ENCODE assay signal across 8 mouse cellular contexts in the genomic region with DNA sequence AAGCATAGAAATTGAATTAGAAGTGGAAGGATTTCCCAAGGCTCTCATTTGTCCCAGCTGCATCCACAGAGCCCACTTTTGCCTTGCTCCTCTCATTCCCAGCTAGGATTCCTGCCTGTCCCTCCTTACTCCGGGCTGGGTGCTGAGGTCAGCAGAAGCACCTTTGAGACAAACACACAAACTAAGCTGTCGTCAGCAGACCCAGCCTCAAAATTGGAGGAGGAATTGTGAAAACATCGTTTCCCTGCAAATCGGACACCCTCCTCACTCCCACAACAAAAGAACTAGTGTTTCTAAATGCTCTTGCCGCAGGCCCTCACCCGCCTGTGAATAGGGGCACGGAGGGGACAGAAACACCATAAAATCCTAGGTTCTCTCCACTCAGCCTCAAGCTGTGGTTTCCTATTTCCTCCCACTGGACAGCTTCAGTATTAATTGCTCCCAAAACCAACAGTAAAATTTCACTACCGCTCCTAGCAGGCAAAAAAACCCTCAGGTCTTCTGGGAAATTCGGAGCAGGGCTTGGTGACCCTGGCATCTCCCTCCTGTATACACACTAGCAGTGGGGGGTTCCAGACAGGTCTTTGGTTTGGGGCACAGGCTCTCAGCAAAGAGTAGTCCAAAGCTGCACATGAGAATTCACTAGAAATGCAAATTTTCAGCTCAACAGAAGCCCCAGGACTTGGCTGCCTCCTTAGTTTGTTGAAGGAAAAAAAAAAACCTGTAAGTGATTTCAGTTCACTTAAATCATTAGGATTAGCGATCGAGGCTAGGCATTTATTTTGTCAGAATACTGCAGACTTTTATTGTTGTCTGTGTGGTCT.
DNase-seq lines count a peak whose midpoint lies in the region; ATAC-seq and TF ChIP-seq lines count a peak whose summit lies in the region.

No protein-coding gene starts in this region.

- peak overlapping the region; percentile 61 for H3K27ac ChIP-seq in lung, postnatal 0 days (ENCODE audit: low read length)
- peak overlapping the region; percentile 68 for H3K27ac ChIP-seq in embryonic facial prominence, embryonic 15.5 days (replicated peaks)
- no peak overlapping the region for H3K27ac ChIP-seq in hindbrain, embryonic 16.5 days (ENCODE audit: low read depth, low read length)
- peak overlapping the region; percentile 66 for H3K27ac ChIP-seq in neural tube, embryonic 13.5 days (replicated peaks)

- H3K4me3 ChIP-seq in lung, postnatal 0 days (ENCODE audit: low read depth, low read length): no peak overlapping the region; the same call in 1 of the 2 replicates
- no peak overlapping the region for H3K4me3 ChIP-seq in lung, adult 2 months (replicated peaks; ENCODE audit: extremely low read depth, low read depth, low read length)
- peak overlapping the region; percentile 14; the same call in 1 of the 2 replicates for H3K4me3 ChIP-seq in embryonic facial prominence, embryonic 15.5 days (replicated peaks)
- no peak overlapping the region for H3K4me3 ChIP-seq in hindbrain, embryonic 16.5 days (ENCODE audit: low read length)
- H3K4me3 ChIP-seq in neural tube, embryonic 13.5 days: no peak overlapping the region

- no peak for TF ChIP-seq EP300 in lung, postnatal 0 days (IDR thresholded peaks at IDR 0.05)

- no peak for TF ChIP-seq CTCF in lung, postnatal 0 days (IDR thresholded peaks at IDR 0.05)
- no peak for TF ChIP-seq CTCF in lung, adult 2 months (IDR thresholded peaks at IDR 0.05; ENCODE audit: insufficient read depth, low read length)

- no peak overlapping the region for H3K9ac ChIP-seq in lung, postnatal 0 days (replicated peaks; ENCODE audit: low read depth)
- no peak overlapping the region for H3K9ac ChIP-seq in embryonic facial prominence, embryonic 15.5 days
- H3K9ac ChIP-seq in hindbrain, embryonic 16.5 days (ENCODE audit: low read depth, low read length): no peak overlapping the region
- H3K9ac ChIP-seq in neural tube, embryonic 13.5 days: 0 out of 2 replicates have a peak overlapping the region, but pooled peaks have one; percentile 9

- peak; percentile 17; the same call in 1 of the 2 replicates for ATAC-seq in lung, postnatal 0 days
- 0 out of 2 replicates have a peak, but pooled peaks have one; percentile 54 for ATAC-seq in embryonic facial prominence, embryonic 15.5 days (ENCODE audit: insufficient number of reproducible peaks, low FRiP score, low TSS enrichment, low read depth)
- ATAC-seq in hindbrain, embryonic 16.5 days: no peak
- ATAC-seq in neural tube, embryonic 13.5 days (ENCODE audit: low read depth): peak; percentile 72

- TF ChIP-seq POLR2A in lung, adult 2 months (IDR thresholded peaks at IDR 0.05; ENCODE audit: borderline replicate concordance, extremely low read depth, low read depth, low read length): no peak

- WGBS in lung, postnatal 0 days: 41% methylated on average over 11 of the region's 11 CpGs
- 51% methylated on average over 11 of the region's 11 CpGs for WGBS in lung, adult 2 months
- WGBS in embryonic facial prominence, embryonic 15.5 days: 13% methylated on average over 11 of the region's 11 CpGs
- 40% methylated on average over 11 of the region's 11 CpGs for whole genome bisulfite sequencing in hindbrain, embryonic 16.5 days
- 6% methylated on average over 11 of the region's 11 CpGs for WGBS in neural tube, embryonic 13.5 days

- DNase-seq in lung, postnatal 0 days (ENCODE audit: low spot score): no peak
- no peak for DNase-seq in lung, adult 2 months
- no peak for DNase-seq in left cerebral cortex, postnatal 36 days (ENCODE audit: low spot score in 2 of 2)
- no peak for DNase-seq in testis, postnatal 14 days (ENCODE audit: low spot score)
- DNase-seq in gastrocnemius, postnatal 36 days: no peak

- intact Hi-C loops in left cerebral cortex, postnatal 36 days (cut with DNase I): no loop called here
- intact Hi-C loops in gastrocnemius, postnatal 36 days (cut with DNase I): no loop called here

- peaks cover 9% of the 10 kb centered on the region for H3K4me1 ChIP-seq in lung, postnatal 0 days (ENCODE audit: insufficient read depth, low read depth, low read length)
- H3K4me1 ChIP-seq in lung, adult 2 months (ENCODE audit: control insufficient read depth, insufficient read depth, low read length): peaks cover 20% of the 10 kb centered on the region
- H3K4me1 ChIP-seq in embryonic facial prominence, embryonic 15.5 days: peaks cover 11% of the 10 kb centered on the region
- H3K4me1 ChIP-seq in hindbrain, embryonic 16.5 days (ENCODE audit: control insufficient read depth, insufficient read depth, low read depth, low read length): peaks cover 10% of the 10 kb centered on the region
- peaks cover 32% of the 10 kb centered on the region for H3K4me1 ChIP-seq in neural tube, embryonic 13.5 days (replicated peaks)

- peak overlapping the region; percentile 25 for H3K4me2 ChIP-seq in lung, postnatal 0 days (replicated peaks; ENCODE audit: low read depth, low read length)
- peak overlapping the region; percentile 39 for H3K4me2 ChIP-seq in embryonic facial prominence, embryonic 15.5 days (replicated peaks)
- H3K4me2 ChIP-seq in hindbrain, embryonic 16.5 days (ENCODE audit: low read length): peak overlapping the region; percentile 18
- peak overlapping the region; percentile 40 for H3K4me2 ChIP-seq in neural tube, embryonic 13.5 days

- no peaks in the 10 kb centered on the region for H3K27me3 ChIP-seq in lung, postnatal 0 days (replicated peaks; ENCODE audit: insufficient read depth, low read length)
- no peaks in the 10 kb centered on the region for H3K27me3 ChIP-seq in embryonic facial prominence, embryonic 15.5 days
- no peaks in the 10 kb centered on the region for H3K27me3 ChIP-seq in hindbrain, embryonic 16.5 days (replicated peaks; ENCODE audit: control insufficient read depth, insufficient read depth, low read length)
- no peaks in the 10 kb centered on the region for H3K27me3 ChIP-seq in neural tube, embryonic 13.5 days

- no peaks in the 10 kb centered on the region for H3K9me3 ChIP-seq in lung, postnatal 0 days (ENCODE audit: low read length)
- no peaks in the 10 kb centered on the region for H3K9me3 ChIP-seq in embryonic facial prominence, embryonic 15.5 days (replicated peaks)
- no peaks in the 10 kb centered on the region for H3K9me3 ChIP-seq in hindbrain, embryonic 16.5 days (ENCODE audit: control insufficient read depth, low read length)
- H3K9me3 ChIP-seq in neural tube, embryonic 13.5 days: no peaks in the 10 kb centered on the region

- no peaks in the 10 kb centered on the region for H3K36me3 ChIP-seq in lung, postnatal 0 days (ENCODE audit: insufficient read depth, low read length)
- H3K36me3 ChIP-seq in embryonic facial prominence, embryonic 15.5 days: no peaks in the 10 kb centered on the region
- no peaks in the 10 kb centered on the region for H3K36me3 ChIP-seq in hindbrain, embryonic 16.5 days (ENCODE audit: control insufficient read depth, insufficient read depth, low read length)
- H3K36me3 ChIP-seq in neural tube, embryonic 13.5 days: no peaks in the 10 kb centered on the region
